Mouse (Mus musculus) hindbrain, embryonic 15.5 days (tissue): Measurements from ENCODE around the gene Flt3. TPM values are rescaled to one million over a fixed set of nuclear protein-coding genes. Genes with fewer than 3 reads are reported as not detected.

Experiments
- ATAC-seq: fragments of 200-750 bp; cut with Nextera tagmentation; 2 replicates; pipeline ENCODE4 v1.8.0; 2017; ENCODE audit warnings: low read depth, moderate number of reproducible peaks, moderate TSS enrichment; ENCODE audit not compliant: low FRiP score
- H3K27ac ChIP-seq: fragments of 300-500 bp; sonication (generic); replicated peaks from 2 replicates; pipeline ENCODE4 v1.5.1; 2015; ENCODE audit warnings: mild to moderate bottlenecking, inconsistent platforms
- H3K27me3 ChIP-seq: fragments of 300-500 bp; sonication (generic); 2 replicates; pipeline ENCODE4 v1.6.1; 2015; ENCODE audit warnings: control low read depth, inconsistent platforms
- H3K36me3 ChIP-seq: fragments of 300-500 bp; sonication (generic); 2 replicates; pipeline ENCODE4 v1.6.1; 2015; ENCODE audit warnings: control low read depth, inconsistent platforms
- H3K4me1 ChIP-seq: fragments of 300-500 bp; sonication (generic); replicated peaks from 2 replicates; pipeline ENCODE4 v1.6.1; 2015; ENCODE audit warnings: control low read depth, inconsistent platforms
- H3K4me2 ChIP-seq: fragments of 300-500 bp; sonication (generic); 2 replicates; pipeline ENCODE4 v1.6.1; 2015; ENCODE audit warnings: moderate library complexity, mild to moderate bottlenecking, inconsistent platforms
- H3K4me3 ChIP-seq: fragments of 300-500 bp; sonication (generic); 2 replicates; pipeline ENCODE4 v1.5.1; 2015; ENCODE audit warnings: mild to moderate bottlenecking, inconsistent platforms
- H3K9ac ChIP-seq: fragments of 300-500 bp; sonication (generic); 2 replicates; pipeline ENCODE4 v1.6.1; 2015; ENCODE audit warnings: inconsistent platforms
- H3K9me3 ChIP-seq: fragments of 300-500 bp; sonication (generic); 2 replicates; pipeline ENCODE4 v1.6.1; 2016; ENCODE audit warnings: control low read depth, inconsistent platforms
- WGBS: fragments of 180-500 bp; shearing (Covaris S2); methylation state at CpG from one replicate; pipeline ENCODE4 v1.1.7; 2015; 5-methylcytosine and 5-hydroxymethylcytosine counted together
- polyA plus RNA-seq: library from polyadenylated mRNA; unstranded; fragments of >200 nt; fragmentation: Nextera tagmentation; extraction: Ambion mirVana; gene quantifications from 2 replicates; pipeline ENCODE4 v1.2.1, GENCODE M21; 2015

Flt3 gene
- polyA plus RNA-seq, 1 experiment from 2014 or later = 1.7 TPM

GRCm38 (mm10) chr5:147317991-147318390 lies 82.3 kb downstream of the Flt3 start:
- no peak overlapping the region for H3K4me3 ChIP-seq
- WGBS = 19% methylated on average over 7 of the region's 7 CpGs

GRCm38 (mm10) chr5:147317321-147317720 lies 83.0 kb downstream of the Flt3 start:
- Histone ChIP-seq H3K27me3 (peaks cover 90% of the 10 kb centered on the region), H3K4me1 (peaks cover 8% of the 10 kb centered on the region), H3K4me3 (no peak overlapping the region), H3K9ac (no peak overlapping the region), H3K4me2 (no peak overlapping the region), H3K36me3 (no peaks in the 10 kb centered on the region), H3K27ac (no peak overlapping the region), H3K9me3 (no peaks in the 10 kb centered on the region)
- no peak for ATAC-seq
- 2% methylated on average over 7 of the region's 7 CpGs for WGBS

More at GRCm38 (mm10) chr5:147317991-147318390, 82.3 kb downstream of the Flt3 start:
- ATAC-seq = no peak
- no peak overlapping the region for H3K4me2 ChIP-seq
- no peaks in the 10 kb centered on the region for H3K36me3 ChIP-seq
- H3K27me3 ChIP-seq = peaks cover 91% of the 10 kb centered on the region
- peaks cover 8% of the 10 kb centered on the region for H3K4me1 ChIP-seq
- H3K27ac ChIP-seq = no peak overlapping the region
- no peak overlapping the region for H3K9ac ChIP-seq
- no peaks in the 10 kb centered on the region for H3K9me3 ChIP-seq

GRCm38 (mm10) chr5:147315432-147316075 lies 84.7 kb downstream of the Flt3 start:
- no peak overlapping the region for H3K9ac ChIP-seq
- peaks cover 8% of the 10 kb centered on the region for H3K4me1 ChIP-seq
- H3K4me3 ChIP-seq = no peak overlapping the region
- H3K9me3 ChIP-seq = no peaks in the 10 kb centered on the region
- peaks cover 94% of the 10 kb centered on the region for H3K27me3 ChIP-seq
- ATAC-seq = no peak
- H3K27ac ChIP-seq = no peak overlapping the region
- no peaks in the 10 kb centered on the region for H3K36me3 ChIP-seq
- 0 out of 2 replicates have a peak overlapping the region, but pooled peaks have one; percentile 8 for H3K4me2 ChIP-seq
- WGBS = under 1% methylated on average over 25 of the region's 25 CpGs

- Histone ChIP-seq H3K9me3 (no peaks in the 10 kb centered on the region), H3K27me3 (peaks cover 94% of the 10 kb centered on the region), H3K9ac (no peak overlapping the region), H3K36me3 (no peaks in the 10 kb centered on the region), H3K27ac (no peak overlapping the region), H3K4me1 (peaks cover 8% of the 10 kb centered on the region), H3K4me2 (0 out of 2 replicates have a peak overlapping the region, but pooled peaks have one; percentile 8), H3K4me3 (no peak overlapping the region)
- WGBS = 1% methylated on average over 39 of the region's 39 CpGs
- ATAC-seq = no peak
Observed at GRCm38 (mm10) chr5:147314646-147315431, 85.5 kb downstream of the Flt3 start.

DNA sequence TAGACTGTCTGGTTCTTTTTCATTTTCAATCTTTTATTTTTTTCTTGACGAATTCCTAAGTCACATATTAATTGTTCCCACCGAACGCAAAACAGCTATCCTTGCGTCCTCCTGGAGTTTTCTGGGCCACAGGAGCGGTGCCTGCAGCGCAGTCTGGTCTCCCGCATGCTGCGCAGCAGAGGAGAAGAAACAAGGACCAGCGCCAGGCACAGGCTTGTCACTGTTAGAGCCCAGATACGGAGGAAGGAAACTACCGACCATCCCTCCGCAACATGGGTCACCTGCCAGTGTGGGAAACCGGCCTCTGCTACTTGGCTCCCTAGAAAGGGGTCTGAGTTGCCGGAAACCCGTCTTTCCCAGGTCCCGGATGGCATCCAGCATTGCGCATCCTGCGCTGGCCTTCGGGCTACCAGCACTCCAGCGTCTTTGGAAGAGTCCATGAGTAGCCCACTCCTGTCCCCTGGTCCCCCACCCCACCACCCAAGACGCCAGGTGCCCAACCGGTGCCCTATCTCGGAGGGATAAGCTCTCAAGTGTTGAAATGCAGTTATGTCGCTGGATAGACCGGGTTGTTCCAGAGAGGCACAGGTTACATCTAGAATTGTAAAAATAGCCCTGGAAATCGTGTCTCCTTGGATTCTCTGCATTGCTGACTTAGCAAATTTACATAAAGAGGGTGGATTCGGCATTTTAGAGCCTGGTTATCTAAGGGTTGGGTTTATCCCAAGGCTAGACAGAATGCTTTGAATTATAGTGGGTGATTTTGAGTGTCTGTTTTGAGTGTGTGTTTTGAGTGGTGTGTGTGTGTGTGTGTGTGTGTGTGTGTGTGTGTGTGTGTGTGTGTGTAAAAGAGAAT lies 87.2 kb downstream of the Flt3 start:
- H3K4me3 ChIP-seq = no peak overlapping the region
- no peak overlapping the region for H3K4me2 ChIP-seq
- no peak overlapping the region for H3K9ac ChIP-seq
- ATAC-seq = no peak
- no peak overlapping the region for H3K27ac ChIP-seq
- no peaks in the 10 kb centered on the region for H3K9me3 ChIP-seq
- no peaks in the 10 kb centered on the region for H3K36me3 ChIP-seq
- 2% methylated on average over 27 of the region's 27 CpGs for WGBS
- peaks cover 8% of the 10 kb centered on the region for H3K4me1 ChIP-seq
- H3K27me3 ChIP-seq = peaks cover 99% of the 10 kb centered on the region

DNA sequence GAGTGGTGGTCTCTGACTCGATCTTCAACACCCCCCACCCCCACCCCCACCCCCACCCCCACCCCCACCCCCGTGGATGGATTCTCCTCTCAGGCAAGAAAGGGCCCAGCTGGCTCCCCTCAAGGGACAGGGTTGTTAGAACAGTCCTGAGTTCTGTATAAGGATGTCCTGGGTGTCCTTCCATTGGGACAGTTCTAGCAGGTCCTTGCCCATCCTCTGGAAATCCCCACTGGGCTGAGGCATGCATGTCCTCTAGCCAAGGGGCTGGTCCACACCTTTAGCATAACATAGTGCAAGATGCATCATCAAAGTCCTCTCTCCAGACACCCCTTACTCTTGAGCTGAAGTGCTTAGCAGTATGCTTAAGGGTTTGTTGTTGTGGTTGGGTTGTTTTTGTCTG lies 90.5 kb downstream of the Flt3 start:
- no peak for ATAC-seq
- no peak overlapping the region for H3K4me2 ChIP-seq
- no peak overlapping the region for H3K27ac ChIP-seq
- H3K9me3 ChIP-seq = no peaks in the 10 kb centered on the region
- peaks cover 98% of the 10 kb centered on the region for H3K27me3 ChIP-seq
- H3K4me1 ChIP-seq = peaks cover 13% of the 10 kb centered on the region
- H3K36me3 ChIP-seq = no peaks in the 10 kb centered on the region
- H3K9ac ChIP-seq = no peak overlapping the region
- H3K4me3 ChIP-seq = no peak overlapping the region
- 0% methylated on average over 2 of the region's 2 CpGs for WGBS

DNA sequence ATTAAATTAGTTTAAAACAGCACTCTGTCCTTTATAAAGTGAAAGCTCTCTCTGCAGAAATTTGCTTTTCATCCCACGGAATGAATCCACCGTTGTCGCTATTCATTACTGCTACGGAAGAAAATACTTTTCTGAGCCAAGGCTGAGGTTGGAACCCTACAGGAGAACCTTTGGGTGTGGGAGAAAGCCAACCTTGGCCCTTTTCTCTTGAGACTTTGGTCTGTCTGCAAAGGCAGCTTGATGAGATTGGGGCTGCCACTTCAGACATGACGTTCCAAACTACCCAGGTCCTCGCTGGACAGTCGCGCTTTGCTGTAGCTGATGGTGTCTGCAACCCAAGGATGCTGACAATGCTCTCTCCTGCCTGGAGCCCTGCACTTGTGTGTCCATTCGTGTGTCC lies 91.8 kb downstream of the Flt3 start:
- Histone ChIP-seq H3K4me2 (no peak overlapping the region), H3K9me3 (no peaks in the 10 kb centered on the region), H3K27me3 (peaks cover 99% of the 10 kb centered on the region), H3K27ac (no peak overlapping the region), H3K4me1 (peaks cover 12% of the 10 kb centered on the region), H3K4me3 (no peak overlapping the region), H3K9ac (no peak overlapping the region), H3K36me3 (no peaks in the 10 kb centered on the region)
- 9% methylated on average over 9 of the region's 9 CpGs for WGBS
- no peak for ATAC-seq

DNA sequence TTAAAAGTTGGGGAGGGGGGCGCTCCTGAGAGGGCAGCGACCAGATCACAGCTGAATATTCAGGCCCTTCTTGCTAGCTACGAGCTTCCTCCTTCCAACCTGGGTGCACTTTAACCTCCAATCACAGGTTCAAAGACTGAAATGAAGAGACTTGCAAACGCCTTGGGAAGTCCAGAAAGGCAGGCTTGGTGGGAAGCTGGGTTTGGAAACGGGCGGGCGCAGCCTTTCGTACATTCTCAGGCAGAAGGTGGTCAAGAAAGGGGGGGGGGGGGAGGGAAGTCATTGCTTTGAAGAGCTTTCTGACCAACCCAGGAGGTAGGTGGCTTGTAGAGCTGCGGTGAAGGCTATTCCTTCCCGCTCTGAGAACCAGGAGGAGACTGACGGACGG lies 92.9 kb downstream of the Flt3 start:
- Histone ChIP-seq H3K4me2 (no peak overlapping the region), H3K4me1 (peaks cover 12% of the 10 kb centered on the region), H3K27me3 (peaks cover 99% of the 10 kb centered on the region), H3K9me3 (no peaks in the 10 kb centered on the region), H3K36me3 (no peaks in the 10 kb centered on the region), H3K4me3 (no peak overlapping the region), H3K27ac (no peak overlapping the region), H3K9ac (no peak overlapping the region)
- no peak for ATAC-seq
- under 1% methylated on average over 9 of the region's 12 CpGs for WGBS

- Histone ChIP-seq H3K4me3 (0 out of 2 replicates have a peak within 1 kb of the TSS, but pooled peaks have one; percentile 5), H3K27me3 (peaks cover 99% of the 10 kb centered on the region), H3K9ac (no peak within 1 kb of the TSS), H3K27ac (no peak within 1 kb of the TSS), H3K36me3 (no peaks in the 10 kb centered on the region), H3K9me3 (no peaks in the 10 kb centered on the region), H3K4me1 (peaks cover 12% of the 10 kb centered on the region), H3K4me2 (no peak within 1 kb of the TSS)
- no peak for ATAC-seq
- WGBS = under 1% methylated on average over 63 of the region's 63 CpGs
Observed at GRCm38 (mm10) chr5:147306638-147307397, 93.5 kb downstream of the Flt3 start, which contains the start of gene Cdx2. Gene Cdx2 (minus strand): TSS chr5:147307270.

GRCm38 (mm10) chr5:147305856-147306637 lies 94.2 kb downstream of the Flt3 start:
- WGBS = under 1% methylated on average over 58 of the region's 58 CpGs
- H3K9ac ChIP-seq = no peak overlapping the region
- H3K27me3 ChIP-seq = peaks cover 98% of the 10 kb centered on the region
- no peak for ATAC-seq
- H3K36me3 ChIP-seq = no peaks in the 10 kb centered on the region
- no peak overlapping the region for H3K27ac ChIP-seq
- H3K9me3 ChIP-seq = no peaks in the 10 kb centered on the region
- no peak overlapping the region for H3K4me2 ChIP-seq
- H3K4me3 ChIP-seq = 0 out of 2 replicates have a peak overlapping the region, but pooled peaks have one; percentile 5
- H3K4me1 ChIP-seq = peaks cover 12% of the 10 kb centered on the region

DNA sequence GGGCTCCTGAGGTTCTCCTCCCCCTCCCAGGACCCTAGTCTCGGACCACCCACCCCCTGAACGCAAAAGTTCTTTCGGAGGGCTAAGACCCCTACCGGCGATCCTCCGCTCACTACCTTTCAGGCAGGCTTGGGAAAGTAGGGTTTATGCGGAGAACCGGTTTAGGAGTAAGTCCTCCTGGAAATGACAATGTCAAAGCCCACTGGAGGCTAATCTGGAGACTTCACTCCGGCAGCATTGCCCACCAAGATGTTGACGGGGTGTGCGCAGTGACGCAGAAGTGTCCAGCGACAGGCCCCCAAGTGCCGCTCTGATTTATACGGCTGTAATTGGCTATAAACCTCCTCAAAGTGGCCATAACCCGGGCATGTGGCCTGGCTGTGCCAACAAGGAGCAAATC lies 95.1 kb downstream of the Flt3 start:
- Histone ChIP-seq H3K4me3 (no peak overlapping the region), H3K4me2 (no peak overlapping the region), H3K36me3 (no peaks in the 10 kb centered on the region), H3K27me3 (peaks cover 98% of the 10 kb centered on the region), H3K4me1 (peaks cover 12% of the 10 kb centered on the region), H3K27ac (no peak overlapping the region), H3K9me3 (no peaks in the 10 kb centered on the region), H3K9ac (no peak overlapping the region)
- ATAC-seq = no peak
- WGBS = under 1% methylated on average over 16 of the region's 16 CpGs
